Mouse (Mus musculus) forebrain, embryonic 16.5 days (tissue): ENCODE measurements around the gene Atp7a. TPM values are rescaled to one million over a fixed set of nuclear protein-coding genes. Genes with fewer than 3 reads are reported as not detected.

Experiments
- polyA plus RNA-seq: library from polyadenylated mRNA; unstranded; fragments of >200 nt; fragmentation: Nextera tagmentation; extraction: Ambion mirVana; gene quantifications from 2 replicates; pipeline ENCODE4 v1.2.1, GENCODE M21; 2015

Atp7a gene
- polyA plus RNA-seq, 1 experiment from 2014 or later: 17.6 TPM

Other genes with a start within 250 kb of the Atp7a start
- 309 TPM in 2 replicates for gene Atrx, start 97.9 kb upstream of the Atp7a start, polyA plus RNA-seq
- 22.6 and 25.2 TPM in 2 replicates for gene Magt1, start 15.4 kb upstream of the Atp7a start, polyA plus RNA-seq
- 299 and 304 TPM in 2 replicates for gene Cox7b, start 11.6 kb upstream of the Atp7a start, polyA plus RNA-seq
- gene Tlr13, start 115.9 kb downstream of the Atp7a start, polyA plus RNA-seq: 0.30 and 0.36 TPM in 2 replicates
- 263 and 264 TPM in 2 replicates for gene Pgk1, start 159.8 kb downstream of the Atp7a start, polyA plus RNA-seq
- 14.7 and 16.3 TPM in 2 replicates for gene Taf9b, start 193.9 kb downstream of the Atp7a start, polyA plus RNA-seq
- not detected in 2 replicates for gene Fnd3c2, start 228.1 kb downstream of the Atp7a start, polyA plus RNA-seq